Mouse (Mus musculus) myocyte (in vitro differentiated cells): ENCODE measurements around the gene Ccdc43.

Experiments
- CEBPB ChIP-seq: IDR thresholded peaks from 2 replicates; pipeline ENCODE4 v1.6.1; 2011; ENCODE audit warnings: mild to moderate bottlenecking, moderate library complexity; ENCODE audit not compliant: poor library complexity, insufficient read depth, severe bottlenecking
- E2F4 ChIP-seq: IDR thresholded peaks from one replicate; pipeline ENCODE4 v1.6.1; 2011; ENCODE audit warnings: mild to moderate bottlenecking, control low read depth, moderate library complexity; ENCODE audit not compliant: insufficient read depth
- MAX ChIP-seq: IDR thresholded peaks from one replicate; pipeline ENCODE4 v1.6.1; 2011; ENCODE audit warnings: low read depth, mild to moderate bottlenecking, control low read depth
- MYOD1 ChIP-seq, 3 experiments: IDR thresholded peaks; one replicate each; pipeline ENCODE4 v1.6.1; 2011; ENCODE audit warnings: control low read depth in 2 of 3, low read depth in 2 of 3, mild to moderate bottlenecking in 2 of 3, moderate library complexity in 1 of 3; ENCODE audit not compliant: insufficient read length in 2 of 3, control insufficient read depth in 1 of 3
- POLR2A ChIP-seq: IDR thresholded peaks from one replicate; pipeline ENCODE4 v1.6.1; 2011; ENCODE audit warnings: low read depth, mild to moderate bottlenecking, control low read depth, moderate library complexity; ENCODE audit not compliant: insufficient read length
- POLR2AphosphoS2 ChIP-seq: IDR thresholded peaks from one replicate; pipeline ENCODE4 v1.6.1; 2011; ENCODE audit warnings: low read depth, control low read depth; ENCODE audit not compliant: insufficient read length
- REST ChIP-seq: IDR thresholded peaks from one replicate; pipeline ENCODE4 v1.6.1; 2011; ENCODE audit warnings: mild to moderate bottlenecking, control low read depth, moderate library complexity; ENCODE audit not compliant: insufficient read depth, insufficient read length
- SRF ChIP-seq: IDR thresholded peaks from one replicate; pipeline ENCODE4 v1.6.1; 2011; ENCODE audit warnings: low read depth; ENCODE audit not compliant: control insufficient read depth, insufficient read length
- TCF12 ChIP-seq: IDR thresholded peaks from one replicate; pipeline ENCODE4 v1.6.1; 2011; ENCODE audit warnings: mild to moderate bottlenecking, control low read depth; ENCODE audit not compliant: poor library complexity, insufficient read depth, severe bottlenecking
- USF1 ChIP-seq: IDR thresholded peaks from one replicate; pipeline ENCODE4 v1.6.1; 2011; ENCODE audit warnings: low read depth, mild to moderate bottlenecking, control low read depth, moderate library complexity

DNA sequence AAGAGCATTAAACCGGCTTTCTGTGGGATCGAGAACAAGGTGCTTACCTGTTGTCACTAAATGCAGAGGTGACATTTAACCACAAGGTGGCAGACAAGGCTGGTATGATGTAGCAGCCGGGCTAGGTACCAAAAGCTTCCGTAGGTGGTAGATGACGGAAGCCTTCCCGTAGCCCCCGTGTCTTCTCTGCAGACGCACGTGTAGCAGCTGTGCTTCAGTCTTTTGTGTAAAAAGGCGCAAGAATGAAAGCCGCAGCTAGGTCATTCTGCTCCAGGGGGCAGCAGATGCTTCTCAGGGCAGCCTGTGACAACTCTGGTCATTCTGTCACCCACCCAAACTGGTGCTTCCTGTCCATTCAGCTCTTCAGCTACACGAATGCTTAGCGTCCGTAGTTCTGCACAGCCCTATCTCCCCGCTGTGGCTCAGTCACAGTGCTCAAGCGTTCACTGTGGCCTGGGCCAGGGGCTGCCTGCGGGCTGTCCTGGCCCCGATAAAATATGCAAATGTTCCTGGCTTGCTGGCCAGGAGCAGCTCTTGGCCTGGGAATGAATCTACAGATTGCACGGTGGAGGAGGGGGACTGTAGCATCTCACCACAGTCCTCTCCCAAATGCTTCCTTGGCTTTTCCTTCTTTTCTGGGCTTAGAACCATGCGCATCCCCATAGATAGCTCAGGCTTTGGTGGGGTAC, 41.8 kb upstream of the Ccdc43 start:
- TF ChIP-seq MAX, result no peak
- no peak for TF ChIP-seq POLR2A
- no peak for TF ChIP-seq SRF
- no peak for TF ChIP-seq E2F4
- no peak for TF ChIP-seq REST
- no peak for TF ChIP-seq TCF12
- TF ChIP-seq POLR2AphosphoS2, result no peak
- no peak for TF ChIP-seq CEBPB
- TF ChIP-seq USF1, result no peak
- TF ChIP-seq MYOD1 (IDR thresholded peaks at IDR 0.05; ENCODE audit: control insufficient read depth in 1 of 3, insufficient read length in 2 of 3, low read depth in 2 of 3), result no peak
